Mouse (Mus musculus) midbrain, embryonic 13.5 days (tissue): ENCODE results near the gene Cby3. TPM values are rescaled to one million over a fixed set of nuclear protein-coding genes. Genes with fewer than 3 reads are reported as not detected.

Experiments
- ATAC-seq: fragments of 200-750 bp; cut with Nextera tagmentation; 2 replicates; pipeline ENCODE4 v1.8.0; 2017; ENCODE audit warnings: mild to moderate bottlenecking, moderate TSS enrichment, moderate library complexity
- H3K27ac ChIP-seq: fragments of 300-500 bp; sonication (generic); 2 replicates; pipeline ENCODE4 v1.5.1; 2015; ENCODE audit warnings: inconsistent platforms, mild to moderate bottlenecking, moderate library complexity
- H3K27me3 ChIP-seq: fragments of 300-500 bp; sonication (generic); 2 replicates; pipeline ENCODE4 v1.6.1; 2015; ENCODE audit warnings: mild to moderate bottlenecking, inconsistent platforms
- H3K36me3 ChIP-seq: fragments of 300-500 bp; sonication (generic); 2 replicates; pipeline ENCODE4 v1.6.1; 2015; ENCODE audit warnings: mild to moderate bottlenecking, inconsistent platforms
- H3K4me1 ChIP-seq: fragments of 300-500 bp; sonication (generic); replicated peaks from 2 replicates; pipeline ENCODE4 v1.6.1; 2015; ENCODE audit warnings: inconsistent platforms
- H3K4me2 ChIP-seq: fragments of 300-500 bp; sonication (generic); replicated peaks from 2 replicates; pipeline ENCODE4 v1.6.1; 2015; ENCODE audit warnings: moderate library complexity, mild to moderate bottlenecking, inconsistent platforms
- H3K4me3 ChIP-seq: fragments of 300-500 bp; sonication (generic); replicated peaks from 2 replicates; pipeline ENCODE4 v1.5.1; 2015; ENCODE audit warnings: mild to moderate bottlenecking, inconsistent platforms
- H3K9ac ChIP-seq: fragments of 300-500 bp; sonication (generic); replicated peaks from 2 replicates; pipeline ENCODE4 v1.6.1; 2015; ENCODE audit warnings: mild to moderate bottlenecking, inconsistent platforms
- H3K9me3 ChIP-seq: fragments of 300-500 bp; sonication (generic); 2 replicates; pipeline ENCODE4 v1.6.1; 2016; ENCODE audit warnings: mild to moderate bottlenecking, inconsistent platforms
- WGBS: fragments of 180-500 bp; shearing (Covaris S2); methylation state at CpG from one replicate; pipeline ENCODE4 v1.1.7; 2015; 5-methylcytosine and 5-hydroxymethylcytosine counted together
- polyA plus RNA-seq: library from polyadenylated mRNA; unstranded; fragments of >200 nt; fragmentation: Nextera tagmentation; extraction: Ambion mirVana; gene quantifications from 2 replicates; pipeline ENCODE4 v1.2.1, GENCODE M21; 2015

The Cby3 gene
- polyA plus RNA-seq, 1 experiment from 2014 or later = 0.47 TPM

DNA sequence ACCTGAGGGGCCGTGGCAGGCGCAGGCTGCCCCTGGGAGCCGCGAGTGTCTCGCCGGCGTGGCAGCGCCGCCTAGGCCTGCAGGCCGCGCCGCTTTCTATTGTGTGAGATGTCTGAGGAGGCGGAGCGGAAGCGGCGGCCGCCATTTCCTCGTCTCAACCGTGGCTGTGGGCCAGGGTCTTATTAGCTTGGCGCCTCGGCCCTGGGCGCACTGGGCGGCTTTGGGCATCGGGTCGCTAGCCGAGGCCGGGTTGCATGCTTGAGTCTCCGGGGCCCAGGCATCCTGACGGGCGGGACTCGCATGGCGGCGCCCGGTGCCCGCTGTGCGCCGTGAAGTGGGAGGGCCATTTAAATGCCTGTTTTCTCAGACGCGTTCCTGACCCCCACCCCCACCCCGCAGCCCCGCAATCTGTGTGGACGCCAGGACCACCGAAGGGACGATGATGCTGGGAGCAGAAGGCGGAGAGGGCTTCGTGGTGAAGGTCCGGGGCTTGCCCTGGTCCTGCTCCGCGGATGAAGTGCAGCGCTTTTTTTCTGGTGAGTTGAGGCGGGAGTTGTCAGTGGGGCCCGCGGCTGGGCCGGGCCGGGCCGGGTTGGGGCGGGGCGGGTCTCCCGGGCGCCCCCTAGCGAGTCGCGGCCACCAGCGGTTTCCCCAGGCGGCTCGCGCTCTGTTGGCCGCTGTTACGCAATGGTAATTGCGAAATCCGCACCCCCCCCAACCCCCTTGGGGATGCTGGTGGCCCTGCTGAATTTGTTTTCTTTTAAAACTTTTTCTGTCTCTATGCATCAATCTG lies 23.8 kb downstream of the Cby3 start:
- peaks cover 3% of the 10 kb centered on the region; the same call in 1 of the 2 replicates for H3K27me3 ChIP-seq
- ATAC-seq = peak; percentile 85
- H3K27ac ChIP-seq = peak overlapping the region; percentile 99
- peak overlapping the region; percentile 99 for H3K4me3 ChIP-seq
- H3K36me3 ChIP-seq = peaks cover 20% of the 10 kb centered on the region
- under 1% methylated on average over 67 of the region's 71 CpGs for WGBS
- H3K9ac ChIP-seq = peak overlapping the region; percentile 99
- H3K4me1 ChIP-seq = peaks cover 34% of the 10 kb centered on the region
- H3K4me2 ChIP-seq = peak overlapping the region; percentile 76
- no peaks in the 10 kb centered on the region for H3K9me3 ChIP-seq

DNA sequence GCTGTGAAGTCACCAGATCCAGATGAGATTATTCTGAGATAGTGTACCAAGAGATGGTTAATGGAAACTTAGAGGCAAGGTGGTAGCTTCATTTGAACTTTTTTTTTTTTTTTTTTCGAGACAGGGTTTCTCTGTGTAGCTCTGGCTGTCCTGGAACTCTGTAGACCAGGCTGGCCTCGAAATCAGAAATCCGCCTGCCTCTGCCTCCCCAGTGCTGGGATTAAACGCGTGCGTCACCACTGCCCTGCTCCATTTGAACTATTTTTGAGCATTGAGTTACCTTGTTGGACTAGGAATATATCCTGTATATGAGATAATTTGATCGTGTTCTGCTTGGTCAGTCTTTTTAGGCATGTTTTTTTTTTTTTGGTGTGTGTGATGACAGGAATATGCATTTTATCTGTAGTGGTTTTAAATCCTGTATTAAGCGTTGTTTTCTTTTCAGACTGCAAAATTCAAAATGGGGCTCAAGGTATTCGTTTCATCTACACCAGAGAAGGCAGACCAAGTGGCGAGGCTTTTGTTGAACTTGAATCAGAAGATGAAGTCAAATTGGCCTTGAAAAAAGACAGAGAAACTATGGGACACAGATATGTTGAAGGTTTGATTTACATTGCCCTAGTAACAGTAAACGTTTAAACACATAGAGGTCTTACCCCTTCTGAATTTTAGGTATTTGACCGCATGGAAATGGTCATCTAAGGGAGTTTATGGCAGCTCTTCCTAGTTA lies 24.9 kb downstream of the Cby3 start:
- Histone ChIP-seq H3K36me3 (peaks cover 26% of the 10 kb centered on the region), H3K27me3 (no peaks in the 10 kb centered on the region), H3K4me2 (peak overlapping the region; percentile 76), H3K4me1 (peaks cover 34% of the 10 kb centered on the region), H3K9me3 (no peaks in the 10 kb centered on the region), H3K4me3 (peak overlapping the region; percentile 99), H3K9ac (peak overlapping the region; percentile 99), H3K27ac (no peak overlapping the region)
- 68% methylated on average over 12 of the region's 12 CpGs for WGBS
- ATAC-seq = no peak

DNA sequence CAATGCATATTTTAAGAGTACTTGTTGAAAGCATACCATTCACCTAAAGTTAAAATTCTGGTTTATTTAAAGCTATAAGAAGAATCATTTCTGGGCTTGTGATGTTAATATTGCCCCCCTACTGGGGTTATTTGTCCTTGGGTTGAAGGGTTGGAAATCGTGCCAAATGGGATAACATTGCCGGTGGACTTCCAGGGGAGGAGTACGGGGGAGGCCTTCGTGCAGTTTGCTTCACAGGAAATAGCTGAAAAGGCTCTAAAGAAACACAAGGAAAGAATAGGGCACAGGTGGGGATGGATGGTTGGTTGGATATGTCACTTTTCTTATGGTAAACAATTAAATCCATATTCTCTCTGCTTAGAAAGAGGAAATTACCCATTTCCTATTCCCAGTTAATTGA lies 27.0 kb downstream of the Cby3 start:
- 27% methylated on average over 4 of the region's 4 CpGs for WGBS
- Histone ChIP-seq H3K36me3 (peaks cover 38% of the 10 kb centered on the region), H3K4me1 (peaks cover 26% of the 10 kb centered on the region), H3K4me3 (peak overlapping the region; percentile 36), H3K27ac (no peak overlapping the region), H3K9ac (peak overlapping the region; percentile 39; the same call in 1 of the 2 replicates), H3K27me3 (no peaks in the 10 kb centered on the region), H3K9me3 (no peaks in the 10 kb centered on the region), H3K4me2 (peak overlapping the region; percentile 62)
- ATAC-seq = no peak

DNA sequence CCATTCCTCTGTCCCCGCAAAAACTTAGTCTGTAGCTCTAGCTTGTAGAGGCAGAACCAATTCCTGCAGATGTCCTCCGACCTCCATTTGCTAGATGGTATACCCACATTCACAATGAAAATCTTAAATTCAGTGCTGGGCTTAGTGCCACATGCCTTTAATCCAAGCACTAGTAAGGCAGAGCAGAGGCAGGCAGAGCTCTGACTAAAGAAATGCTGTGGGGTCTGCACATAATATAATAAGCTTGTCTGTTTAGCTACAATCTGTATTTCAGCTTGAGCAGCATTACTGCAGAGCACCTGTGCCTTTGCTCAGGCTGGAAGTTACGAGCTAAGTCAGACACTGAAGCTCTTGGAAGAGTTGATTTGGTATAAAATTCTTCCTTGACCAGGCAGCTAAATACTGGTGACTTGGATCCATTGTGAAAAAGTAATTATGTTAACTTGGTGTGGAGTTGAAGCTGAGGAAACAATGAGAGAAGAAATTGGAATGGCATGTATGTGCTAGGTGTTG lies 33.0 kb downstream of the Cby3 start:
- no peak for ATAC-seq
- 78% methylated on average over 3 of the region's 3 CpGs for WGBS
- Histone ChIP-seq H3K36me3 (peaks cover 82% of the 10 kb centered on the region), H3K4me2 (no peak overlapping the region), H3K4me1 (no peaks in the 10 kb centered on the region; the same call in 1 of the 2 replicates), H3K9me3 (no peaks in the 10 kb centered on the region), H3K9ac (no peak overlapping the region), H3K27me3 (no peaks in the 10 kb centered on the region), H3K27ac (no peak overlapping the region), H3K4me3 (no peak overlapping the region)

DNA sequence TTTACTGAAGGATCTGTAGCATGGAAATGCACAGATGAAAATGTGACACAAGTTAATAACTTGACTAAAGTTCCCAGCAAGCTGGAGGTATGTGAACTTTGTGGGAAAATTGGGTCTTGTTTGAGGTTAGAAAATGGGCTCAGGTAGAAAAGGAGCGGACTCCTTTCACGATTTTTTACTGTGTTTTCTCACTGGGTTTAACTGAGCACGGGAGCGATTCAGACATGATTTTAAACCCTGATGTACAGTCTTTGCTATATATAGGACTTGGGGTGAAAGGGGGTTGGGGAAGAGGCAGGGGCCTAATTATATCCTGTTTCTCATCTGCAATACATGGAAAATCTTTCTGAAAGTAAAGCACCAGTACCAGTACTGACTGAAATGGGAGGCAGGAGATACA lies 33.4 kb downstream of the Cby3 start:
- H3K4me1 ChIP-seq = no peaks in the 10 kb centered on the region; the same call in 1 of the 2 replicates
- H3K36me3 ChIP-seq = peaks cover 79% of the 10 kb centered on the region
- WGBS = 93% methylated on average over 4 of the region's 4 CpGs
- no peak overlapping the region for H3K9ac ChIP-seq
- H3K4me2 ChIP-seq = no peak overlapping the region
- H3K4me3 ChIP-seq = no peak overlapping the region
- 0 out of 2 replicates have a peak overlapping the region, but pooled peaks have one; percentile 16 for H3K27ac ChIP-seq
- no peaks in the 10 kb centered on the region for H3K9me3 ChIP-seq
- H3K27me3 ChIP-seq = no peaks in the 10 kb centered on the region
- no peak for ATAC-seq

DNA sequence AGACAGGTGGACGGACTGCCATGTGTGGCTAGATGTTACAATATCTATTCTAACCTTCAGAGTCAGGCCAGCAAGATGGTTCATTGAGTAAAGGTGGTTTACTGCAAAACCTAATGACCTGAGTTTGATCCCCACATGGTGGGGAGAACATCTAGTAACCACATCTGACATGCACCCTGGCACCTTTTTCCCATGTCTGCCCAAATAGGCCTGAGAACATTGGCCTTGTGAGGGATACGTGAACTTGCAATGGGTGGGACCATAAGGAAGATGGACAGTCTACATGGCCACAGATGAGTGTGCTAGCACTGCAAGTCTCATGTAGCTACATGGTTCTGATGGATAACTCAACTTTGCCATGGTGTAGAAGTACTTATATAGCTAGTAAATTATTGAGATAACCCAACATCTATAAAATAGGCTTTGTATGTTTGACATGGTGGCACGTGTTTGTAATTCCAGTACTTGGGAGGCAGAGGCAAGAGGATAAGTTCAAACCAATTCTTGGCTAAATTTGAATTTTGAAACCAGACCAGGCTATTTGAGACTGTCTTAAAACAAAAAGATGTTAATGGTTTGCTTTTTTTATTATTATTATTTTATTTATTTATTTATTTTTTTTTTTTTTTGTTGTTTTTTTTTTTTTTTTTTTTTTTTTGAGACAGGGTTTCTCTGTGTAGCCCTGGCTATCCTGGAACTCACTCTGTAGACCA lies 34.1 kb downstream of the Cby3 start:
- Histone ChIP-seq H3K36me3 (peaks cover 78% of the 10 kb centered on the region), H3K9me3 (no peaks in the 10 kb centered on the region), H3K27ac (peak overlapping the region; percentile 16; the same call in 1 of the 2 replicates), H3K4me2 (no peak overlapping the region), H3K4me1 (no peaks in the 10 kb centered on the region), H3K27me3 (no peaks in the 10 kb centered on the region), H3K4me3 (no peak overlapping the region), H3K9ac (no peak overlapping the region)
- 96% methylated on average over 3 of the region's 3 CpGs for WGBS
- ATAC-seq = 0 out of 2 replicates have a peak, but pooled peaks have one; percentile 22

DNA sequence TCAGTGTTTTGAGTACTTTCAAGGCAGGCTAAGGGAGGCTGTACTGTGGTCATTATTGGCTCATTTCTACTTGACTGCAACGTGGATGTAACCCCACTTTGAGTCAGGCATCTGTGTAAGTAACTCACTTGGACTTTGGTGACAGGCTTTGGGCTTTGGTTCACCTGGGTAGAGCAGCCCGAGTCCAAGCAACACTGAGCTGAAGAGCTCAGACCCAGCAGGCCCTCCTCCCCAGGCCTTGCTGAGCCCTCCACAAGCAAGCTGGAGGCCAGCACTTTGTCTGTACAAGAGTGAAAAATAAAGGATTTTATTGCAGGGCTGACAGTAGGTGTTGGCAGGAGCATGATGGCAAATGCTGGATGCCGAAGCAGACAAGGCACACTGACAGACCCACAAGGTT lies 34.7 kb downstream of the Cby3 start:
- Histone ChIP-seq H3K27ac (no peak overlapping the region), H3K27me3 (no peaks in the 10 kb centered on the region), H3K4me1 (no peaks in the 10 kb centered on the region), H3K9me3 (no peaks in the 10 kb centered on the region), H3K9ac (no peak overlapping the region), H3K4me3 (no peak overlapping the region), H3K4me2 (no peak overlapping the region), H3K36me3 (peaks cover 82% of the 10 kb centered on the region)
- 69% methylated on average over 3 of the region's 3 CpGs for whole genome bisulfite sequencing
- ATAC-seq = no peak

DNA sequence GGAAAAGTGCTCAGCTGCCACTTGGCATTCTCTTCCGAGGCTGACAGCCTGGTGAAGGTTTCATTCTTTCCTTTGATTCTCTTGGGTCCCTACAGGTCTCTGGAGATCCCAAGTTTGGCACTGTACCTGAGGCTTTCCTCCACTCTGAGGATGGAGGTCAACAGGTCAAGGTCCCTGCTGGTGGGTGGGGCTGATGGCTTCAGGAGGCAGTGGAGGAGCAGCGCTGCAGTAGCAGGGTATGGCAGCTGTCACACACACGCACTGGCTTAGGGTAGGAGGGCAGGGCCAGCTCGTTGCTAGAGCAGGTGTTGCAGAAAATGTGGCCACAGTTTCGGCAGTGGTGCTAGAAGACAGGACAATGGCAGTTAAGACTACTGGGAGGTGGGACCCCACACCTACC lies 35.4 kb downstream of the Cby3 start:
- Histone ChIP-seq H3K4me2 (no peak overlapping the region), H3K27ac (no peak overlapping the region), H3K9me3 (no peaks in the 10 kb centered on the region), H3K4me3 (no peak overlapping the region), H3K9ac (no peak overlapping the region), H3K27me3 (no peaks in the 10 kb centered on the region), H3K4me1 (no peaks in the 10 kb centered on the region), H3K36me3 (peaks cover 85% of the 10 kb centered on the region)
- no peak for ATAC-seq
- 73% methylated on average over 5 of the region's 5 CpGs for WGBS

DNA sequence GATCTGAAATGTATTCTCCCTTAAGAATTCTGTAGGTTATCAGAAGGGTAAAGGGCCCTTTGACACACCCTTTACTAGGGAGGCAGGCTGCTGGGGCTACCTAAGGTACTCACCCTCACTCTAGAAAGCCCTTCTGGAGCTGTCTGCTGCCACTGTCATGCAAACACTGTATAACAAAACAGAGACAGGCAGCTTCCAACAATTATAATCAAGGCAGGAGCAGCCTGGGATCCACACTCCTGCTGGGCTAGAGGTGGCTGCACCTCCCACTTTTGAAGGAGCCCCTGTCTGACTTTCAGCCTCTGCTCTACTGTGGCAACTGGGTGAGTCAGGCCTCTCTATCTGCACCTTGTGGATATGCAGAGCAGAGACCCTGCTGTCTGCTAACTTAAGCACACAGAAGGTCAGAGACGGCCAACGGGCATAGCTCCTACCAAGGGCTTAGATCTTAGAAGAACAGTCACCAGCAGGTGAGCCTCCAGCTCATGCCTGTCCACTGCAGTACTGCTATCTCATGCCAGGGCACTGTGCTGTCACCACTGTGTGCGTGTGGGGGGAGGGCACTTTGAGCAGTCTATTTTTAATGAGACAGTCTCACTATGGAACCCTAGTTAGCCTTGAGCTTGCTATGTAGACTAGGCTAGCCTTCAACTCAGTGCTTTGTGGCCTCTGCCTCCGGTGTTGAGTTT lies 37.2 kb downstream of the Cby3 start:
- WGBS = 91% methylated on average over 4 of the region's 4 CpGs
- Histone ChIP-seq H3K4me3 (no peak overlapping the region), H3K4me1 (no peaks in the 10 kb centered on the region), H3K9me3 (no peaks in the 10 kb centered on the region), H3K36me3 (peaks cover 84% of the 10 kb centered on the region), H3K9ac (no peak overlapping the region; the same call in 1 of the 2 replicates), H3K4me2 (no peak overlapping the region), H3K27ac (no peak overlapping the region), H3K27me3 (no peaks in the 10 kb centered on the region)
- ATAC-seq = no peak

DNA sequence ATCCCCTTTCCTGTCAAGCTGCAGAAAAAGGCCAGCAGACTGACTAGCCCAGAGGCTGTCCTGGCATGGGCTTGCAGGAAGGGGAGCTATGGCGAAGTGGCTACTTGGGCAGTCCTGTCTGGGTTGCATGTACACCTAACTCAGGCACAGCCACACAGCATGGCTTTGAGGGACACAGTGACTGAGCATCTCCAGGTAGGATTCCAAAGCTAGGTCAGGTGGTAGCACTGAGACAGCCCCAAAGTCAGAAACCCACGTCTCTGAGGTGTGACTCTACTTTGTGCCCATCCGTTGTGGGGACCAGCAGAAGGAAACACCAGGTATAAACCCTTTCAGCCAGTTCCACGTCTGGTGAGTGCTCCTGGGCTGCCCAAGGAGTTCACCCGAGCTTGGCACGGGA lies 39.0 kb downstream of the Cby3 start:
- H3K27me3 ChIP-seq = no peaks in the 10 kb centered on the region
- ATAC-seq = no peak
- no peak overlapping the region for H3K4me2 ChIP-seq
- H3K27ac ChIP-seq = no peak overlapping the region
- H3K4me1 ChIP-seq = no peaks in the 10 kb centered on the region
- WGBS = 88% methylated on average over 6 of the region's 6 CpGs
- peaks cover 84% of the 10 kb centered on the region for H3K36me3 ChIP-seq
- H3K9me3 ChIP-seq = no peaks in the 10 kb centered on the region
- no peak overlapping the region for H3K4me3 ChIP-seq
- H3K9ac ChIP-seq = no peak overlapping the region

DNA sequence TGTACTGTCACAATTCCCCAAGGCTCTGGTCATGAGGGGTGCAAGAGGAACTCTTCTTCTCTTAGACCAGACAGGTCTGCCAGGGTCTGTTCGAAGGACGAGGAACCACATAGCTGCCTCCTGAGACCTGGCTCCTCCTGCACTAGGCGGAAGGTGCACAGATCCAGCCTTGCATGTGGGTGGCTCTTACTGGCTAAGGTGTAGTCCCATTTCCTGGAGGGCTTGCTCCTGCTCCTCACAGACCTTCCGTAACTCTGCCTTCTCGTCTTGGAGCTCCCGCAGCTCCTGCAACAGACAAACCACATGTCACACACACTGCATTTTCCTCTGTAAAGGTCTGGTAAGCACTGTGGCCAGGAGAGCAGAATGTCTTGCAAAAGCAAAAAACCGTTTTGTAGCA lies 40.5 kb downstream of the Cby3 start:
- WGBS = 93% methylated on average over 7 of the region's 7 CpGs
- H3K27me3 ChIP-seq = no peaks in the 10 kb centered on the region
- H3K36me3 ChIP-seq = peaks cover 86% of the 10 kb centered on the region
- no peak overlapping the region for H3K4me3 ChIP-seq
- ATAC-seq = no peak
- no peaks in the 10 kb centered on the region for H3K9me3 ChIP-seq
- no peaks in the 10 kb centered on the region for H3K4me1 ChIP-seq
- no peak overlapping the region for H3K9ac ChIP-seq
- H3K27ac ChIP-seq = no peak overlapping the region
- H3K4me2 ChIP-seq = no peak overlapping the region
